ENCODE assay signal across 14 mouse cellular contexts in genomic region chr19:50327804-50328203, GRCm38 (mm10).
DNase-seq lines count a peak whose midpoint lies in the region; ATAC-seq lines count a peak whose summit lies in the region.
"Had no signal": no experiment of that assay in that cellular context is flagged by ENCODE, and none has a peak within 500 bp of the region (broad histone marks: within the 10 kb centered on the region; RNA-seq: fewer than 3 reads in every experiment).

No protein-coding gene starts in this region.

- H3K36me3 ChIP-seq in embryonic facial prominence, embryonic 14.5 days (ENCODE audit: control insufficient read depth, insufficient read depth, low read length): no peaks in the 10 kb centered on the region
- no peaks in the 10 kb centered on the region for H3K36me3 ChIP-seq in embryonic facial prominence, embryonic 10.5 days (replicated peaks)
- H3K36me3 ChIP-seq: embryonic facial prominence, embryonic 13.5 days; forebrain, embryonic 12.5 days had no signal

- no peak overlapping the region for H3K27ac ChIP-seq in embryonic facial prominence, embryonic 14.5 days (replicated peaks; ENCODE audit: low read depth, low read length)
- H3K27ac ChIP-seq in embryonic facial prominence, embryonic 10.5 days (replicated peaks): no peak overlapping the region
- H3K27ac ChIP-seq: embryonic facial prominence, embryonic 13.5 days; forebrain, embryonic 12.5 days had no signal

- H3K4me3 ChIP-seq in embryonic facial prominence, embryonic 14.5 days (ENCODE audit: low read depth, low read length): no peak overlapping the region
- no peak overlapping the region for H3K4me3 ChIP-seq in embryonic facial prominence, embryonic 10.5 days
- H3K4me3 ChIP-seq: embryonic facial prominence, embryonic 13.5 days; forebrain, embryonic 12.5 days had no signal

- no peak for ATAC-seq in embryonic facial prominence, embryonic 14.5 days (ENCODE audit: low read depth)

- H3K27me3 ChIP-seq in embryonic facial prominence, embryonic 14.5 days (replicated peaks; ENCODE audit: control insufficient read depth, insufficient read depth, low read length): no peaks in the 10 kb centered on the region
- no peaks in the 10 kb centered on the region for H3K27me3 ChIP-seq in embryonic facial prominence, embryonic 10.5 days (replicated peaks; ENCODE audit: low read depth, poor library complexity, severe bottlenecking)
- H3K27me3 ChIP-seq: embryonic facial prominence, embryonic 13.5 days; forebrain, embryonic 12.5 days had no signal

- peak; percentile 5 for DNase-seq in embryonic facial prominence, embryonic 14.5 days (ENCODE audit: low spot score)
- no peak for DNase-seq in embryonic facial prominence, embryonic 10.5 days (ENCODE audit: low spot score)
- peak; percentile 17 for DNase-seq in kidney, adult 9 months
- no peak for DNase-seq in kidney, adult 8-10 months
- DNase-seq in right cerebral cortex, postnatal 10 days (ENCODE audit: low spot score in 2 of 2): peak; percentile 28 to 44
- DNase-seq in right cerebral cortex, postnatal 25 days: no peak
- no peak for DNase-seq in urinary bladder, postnatal 25 days (ENCODE audit: low spot score)
- no peak for DNase-seq in neural tube, embryonic 10.5 days (ENCODE audit: extremely low spot score, low spot score)
- DNase-seq: adrenal gland, postnatal 14 days; lung, postnatal 10 days; thymus, adult 18-20 months had no signal

- no peak overlapping the region for H3K9ac ChIP-seq in embryonic facial prominence, embryonic 14.5 days (ENCODE audit: low read depth, low read length)
- H3K9ac ChIP-seq: embryonic facial prominence, embryonic 13.5 days; forebrain, embryonic 12.5 days had no signal

- WGBS in embryonic facial prominence, embryonic 14.5 days: 76% methylated on average over 8 of the region's 8 CpGs
- 88% methylated on average over 8 of the region's 8 CpGs for WGBS in embryonic facial prominence, embryonic 10.5 days

- no peak overlapping the region for H3K4me2 ChIP-seq in embryonic facial prominence, embryonic 14.5 days (ENCODE audit: low read depth, low read length)
- H3K4me2 ChIP-seq: embryonic facial prominence, embryonic 13.5 days; forebrain, embryonic 12.5 days; liver, embryonic 11.5 days had no signal

- no peaks in the 10 kb centered on the region for H3K4me1 ChIP-seq in embryonic facial prominence, embryonic 14.5 days (ENCODE audit: control insufficient read depth, insufficient read depth, low read length)
- no peaks in the 10 kb centered on the region for H3K4me1 ChIP-seq in embryonic facial prominence, embryonic 10.5 days
- H3K4me1 ChIP-seq: embryonic facial prominence, embryonic 13.5 days; forebrain, embryonic 12.5 days had no signal

- no peaks in the 10 kb centered on the region for H3K9me3 ChIP-seq in embryonic facial prominence, embryonic 14.5 days (ENCODE audit: control insufficient read depth, low read length)
- H3K9me3 ChIP-seq in embryonic facial prominence, embryonic 10.5 days: no peaks in the 10 kb centered on the region
- H3K9me3 ChIP-seq: embryonic facial prominence, embryonic 13.5 days; forebrain, embryonic 12.5 days had no signal

Comparison
In these comparisons a context has a peak if more than half of its experiments do, and no peak if none do; other contexts are left out.
1. DNase-seq: peak in embryonic facial prominence, embryonic 14.5 days (single experiment), kidney, adult 9 months (single experiment) and right cerebral cortex, postnatal 10 days (2 of 2); none in embryonic facial prominence, embryonic 10.5 days (single experiment), kidney, adult 8-10 months (0 of 2), right cerebral cortex, postnatal 25 days (single experiment), urinary bladder, postnatal 25 days (single experiment) and neural tube, embryonic 10.5 days (single experiment).